Mouse (Mus musculus) forebrain, embryonic 14.5 days (tissue): Measurements from ENCODE around the gene Vmn1r151. TPM values are rescaled to one million over a fixed set of nuclear protein-coding genes. Genes with fewer than 3 reads are reported as not detected.
"Not testable (repeated sequence)": the region's sequence is repeated elsewhere in the genome, so short reads cannot be mapped to it uniquely, and the experiment has no call there.

ENCODE experiments used
- ATAC-seq: fragments of 200-750 bp; cut with Nextera tagmentation; 2 replicates; pipeline ENCODE4 v1.8.0; 2017; ENCODE audit warnings: mild to moderate bottlenecking, moderate library complexity
- DNase-seq: peaks from one replicate; pipeline ENCODE4 v3.0.0-alpha.2; 2015; ENCODE audit warnings: low spot score
- H3K27ac ChIP-seq: fragments of 300-500 bp; sonication (generic); 2 replicates; pipeline ENCODE4 v1.5.1; 2014; ENCODE audit warnings: low read depth, mild to moderate bottlenecking, control low read depth, low read length, moderate library complexity
- H3K27me3 ChIP-seq: fragments of 300-500 bp; sonication (generic); replicated peaks from 2 replicates; pipeline ENCODE4 v1.6.1; 2014; ENCODE audit warnings: low read length, control low read depth, mixed read lengths; ENCODE audit not compliant: control insufficient read depth, insufficient read depth
- H3K36me3 ChIP-seq: fragments of 300-500 bp; sonication (generic); 2 replicates; pipeline ENCODE4 v1.6.1; 2014; ENCODE audit warnings: low read length, control low read depth; ENCODE audit not compliant: control insufficient read depth, insufficient read depth
- H3K4me1 ChIP-seq: fragments of 300-500 bp; sonication (generic); 2 replicates; pipeline ENCODE4 v1.6.1; 2014; ENCODE audit warnings: antibody characterized with exemption, low read length, control low read depth; ENCODE audit not compliant: control insufficient read depth, insufficient read depth
- H3K4me2 ChIP-seq: fragments of 300-500 bp; sonication (generic); 2 replicates; pipeline ENCODE4 v1.6.1; 2014; ENCODE audit warnings: mild to moderate bottlenecking, control low read depth, low read length
- H3K4me3 ChIP-seq: fragments of 300-500 bp; sonication (generic); 2 replicates; pipeline ENCODE4 v1.5.1; 2014; ENCODE audit warnings: low read depth, low read length, control low read depth
- H3K9ac ChIP-seq: fragments of 300-500 bp; sonication (generic); 2 replicates; pipeline ENCODE4 v1.6.1; 2014; ENCODE audit warnings: mild to moderate bottlenecking, low read length, control low read depth, moderate library complexity
- H3K9me3 ChIP-seq: fragments of 300-500 bp; sonication (generic); replicated peaks from 2 replicates; pipeline ENCODE4 v1.6.1; 2016; ENCODE audit warnings: low read length, control low read depth, mixed read lengths; ENCODE audit not compliant: control insufficient read depth
- WGBS: fragments of 180-500 bp; shearing (Covaris S2); extraction: QIAGEN DNeasy Blood & Tissue Kit; methylation state at CpG from one replicate; pipeline ENCODE4 v1.1.7; 2014; 5-methylcytosine and 5-hydroxymethylcytosine counted together
- polyA plus RNA-seq: library from polyadenylated mRNA; unstranded; fragments of >200 nt; fragmentation: Nextera tagmentation; extraction: Ambion mirVana; gene quantifications from 2 replicates; pipeline ENCODE4 v1.2.1, GENCODE M21; 2014

The Vmn1r151 gene
- not detected in 2 replicates for polyA plus RNA-seq

DNA sequence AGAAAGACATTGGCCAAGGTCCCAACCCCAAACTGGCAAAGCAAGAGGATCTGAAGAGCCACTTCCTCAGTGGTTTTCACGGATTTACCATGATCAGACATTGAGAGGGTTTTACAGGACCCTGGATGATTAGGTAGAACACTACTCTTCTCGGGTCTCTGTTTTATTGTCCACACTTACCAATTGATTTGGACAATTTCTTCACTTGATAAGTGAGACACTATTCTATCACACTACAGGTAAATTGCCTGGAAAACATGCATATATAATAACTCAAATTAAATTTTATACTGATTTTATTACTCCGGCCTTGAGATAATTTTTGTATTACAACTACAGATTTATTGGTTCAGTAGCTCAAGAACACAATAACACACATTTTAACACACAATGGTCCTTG lies at the start of gene Vmn1r151:
TSS of gene Vmn1r151 (minus strand) at position 101 of the 400 bp plus-strand sequence.
- DNase-seq, H3K4me2 ChIP-seq, ATAC-seq, H3K27me3 ChIP-seq, H3K4me1 ChIP-seq, H3K27ac ChIP-seq, H3K36me3 ChIP-seq, H3K4me3 ChIP-seq, H3K9me3 ChIP-seq, H3K9ac ChIP-seq: not testable (repeated sequence)
- WGBS = 38% methylated on average over 1 of the region's 3 CpGs

DNA sequence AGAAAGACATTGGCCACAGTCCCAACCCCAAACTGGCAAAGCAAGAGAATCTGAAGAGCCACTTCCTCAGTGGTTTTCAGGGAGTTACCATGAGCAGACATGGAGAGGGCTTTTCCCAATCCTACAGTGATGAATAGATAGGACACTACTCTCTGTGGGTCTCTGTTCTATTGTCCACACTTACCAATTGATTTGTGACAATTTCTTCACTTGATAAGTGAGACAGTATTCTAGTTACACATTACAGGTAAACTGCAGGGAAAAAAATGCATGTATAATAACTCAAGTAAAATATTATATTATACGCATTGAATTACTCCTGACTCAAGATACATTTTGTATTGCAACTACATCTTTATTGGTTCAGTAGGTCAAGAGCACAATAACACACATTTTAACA lies 35.3 kb upstream of the Vmn1r151 start, which contains the start of gene Gm8677:
TSS of gene Gm8677 (minus strand) at position 101 of the 400 bp plus-strand sequence.
- not testable (repeated sequence) for H3K9ac ChIP-seq, DNase-seq, H3K36me3 ChIP-seq, H3K4me3 ChIP-seq, H3K9me3 ChIP-seq, H3K27me3 ChIP-seq, H3K27ac ChIP-seq, H3K4me1 ChIP-seq, H3K4me2 ChIP-seq, ATAC-seq
- no CpG with 5 or more reads among the region's 1 CpGs for WGBS

GRCm38 (mm10) chr7:22522667-22523066 lies 23.2 kb upstream of the Vmn1r151 start, which contains the start of gene Vmn1r152:
Gene Vmn1r152 (plus strand): TSS chr7:22522967.
- H3K36me3 ChIP-seq, H3K4me3 ChIP-seq, ATAC-seq, H3K4me1 ChIP-seq, H3K4me2 ChIP-seq, H3K27me3 ChIP-seq, H3K9me3 ChIP-seq, H3K9ac ChIP-seq, H3K27ac ChIP-seq, DNase-seq: not testable (repeated sequence)
- no CpG with 5 or more reads among the region's 3 CpGs for WGBS

DNA sequence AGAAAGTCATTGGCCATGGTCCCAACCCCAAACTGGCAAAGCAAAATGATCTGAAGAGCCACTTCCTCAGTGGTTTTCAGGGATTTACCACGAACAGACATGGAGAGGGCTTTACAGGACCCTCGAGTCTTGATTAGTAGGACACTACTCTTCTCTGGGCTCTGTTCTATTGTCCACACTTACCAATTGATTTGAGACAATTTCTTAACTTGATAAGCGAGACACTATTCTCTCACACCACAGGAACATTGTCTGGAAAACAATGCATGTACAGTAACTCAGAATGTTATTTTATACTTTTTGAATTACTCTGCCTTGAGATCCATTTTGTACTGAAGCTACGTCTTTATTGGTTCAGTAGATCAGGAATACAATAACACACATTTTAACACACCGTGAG lies 35.5 kb downstream of the Vmn1r151 start, which contains the start of gene Gm10665:
TSS of gene Gm10665 (minus strand) at position 101 of the 400 bp plus-strand sequence.
- not testable (repeated sequence) for H3K9ac ChIP-seq, H3K4me3 ChIP-seq, H3K4me2 ChIP-seq, ATAC-seq, H3K4me1 ChIP-seq, H3K9me3 ChIP-seq, DNase-seq, H3K27ac ChIP-seq, H3K27me3 ChIP-seq, H3K36me3 ChIP-seq
- WGBS = no CpG with 5 or more reads among the region's 5 CpGs

Other genes starting within 250 kb of the Vmn1r151 start
- not detected in 2 replicates for gene Gm4187, start 170.0 kb downstream of the Vmn1r151 start, polyA plus RNA-seq
- gene Gm8660, start 128.6 kb downstream of the Vmn1r151 start, polyA plus RNA-seq = not detected in 2 replicates
- gene Vmn1r148, start 86.1 kb downstream of the Vmn1r151 start, polyA plus RNA-seq = not detected in 2 replicates
- gene Vmn1r149, start 61.4 kb downstream of the Vmn1r151 start, polyA plus RNA-seq = not detected in 2 replicates
- gene Gm10665, start 35.6 kb downstream of the Vmn1r151 start, polyA plus RNA-seq = not detected in 2 replicates
- gene Vmn1r152, start 23.3 kb upstream of the Vmn1r151 start, polyA plus RNA-seq = not detected in 2 replicates
- gene Gm8677, start 35.2 kb upstream of the Vmn1r151 start, polyA plus RNA-seq = not detected in 2 replicates
- not detected in 2 replicates for gene Gm4201, start 65.7 kb upstream of the Vmn1r151 start, polyA plus RNA-seq
- gene Gm4565, start 88.4 kb upstream of the Vmn1r151 start, polyA plus RNA-seq = not detected in 2 replicates
- gene Vmn1r155, start 158.3 kb upstream of the Vmn1r151 start, polyA plus RNA-seq = not detected in 2 replicates
- not detected in 2 replicates for gene Gm8693, start 192.6 kb upstream of the Vmn1r151 start, polyA plus RNA-seq
- gene Gm4567, start 220.0 kb upstream of the Vmn1r151 start, polyA plus RNA-seq = not detected in 2 replicates